8 mouse cellular contexts compared by ENCODE assay signal in genomic region chr4:134263191-134263590, GRCm38 (mm10). TPM values are rescaled to one million over a fixed set of nuclear protein-coding genes. Genes with fewer than 3 reads are reported as not detected.
DNase-seq lines count a peak whose midpoint lies in the region.

No protein-coding gene starts in this region.

- peak; percentile 67 for DNase-seq in gastrocnemius, adult 18-20 months (ENCODE audit: low spot score)
- DNase-seq in gastrocnemius, postnatal 25 days = no peak
- peak; percentile 75 for DNase-seq in retina, postnatal 1 day
- DNase-seq in retina, embryonic 14.5 days (ENCODE audit: low spot score) = no peak
- peak; percentile 74 to 88 for DNase-seq in adrenal gland, postnatal 36 days
- DNase-seq in heart, postnatal 10 days = peak; percentile 65 to 82
- DNase-seq in lung, postnatal 14 days = peak; percentile 83
- DNase-seq in Muller cell, postnatal 12 days (ENCODE audit: inconsistent ontology term) = no peak

- intact Hi-C loops in heart, postnatal 10 days (cut with DNase I) = loop anchor here (5.0 to 10.0 kb wide), 2 partner anchors 124 to 202 kb away; partner anchors contain the start of gene Stmn1

RNA-seq across cellular contexts. Expression of gene Grrp1, which starts 9.3 kb away (rescaled TPM):
- total RNA-seq in gastrocnemius, adult 18-20 months (2021) = 1 to 10 TPM; 2.9 to 3.1 TPM
- total RNA-seq in gastrocnemius, postnatal 25 days (2021) = 1 to 10 TPM; 3.4 TPM
- 10 to 100 TPM in 1 of 2 experiments, 1 to 10 TPM in 1; 6.0 to 11.6 TPM for total RNA-seq in adrenal gland, postnatal 36 days (2021)
- total RNA-seq in heart, postnatal 10 days (2021) = 10 to 100 TPM; 13.5 to 15.2 TPM

RNA-seq across cellular contexts. Expression of gene Gm30191, which starts 16.5 kb away (rescaled TPM):
- not detected for total RNA-seq in gastrocnemius, adult 18-20 months (2021)
- not detected for total RNA-seq in gastrocnemius, postnatal 25 days (2021)
- total RNA-seq in adrenal gland, postnatal 36 days (2021) = not detected
- total RNA-seq in heart, postnatal 10 days (2021) = not detected

RNA-seq across cellular contexts. Expression of gene Zfp593, which starts 17.8 kb away (rescaled TPM):
- 1 to 10 TPM; 4.7 to 5.7 TPM for total RNA-seq in gastrocnemius, adult 18-20 months (2021)
- 1 to 10 TPM; 3.3 to 4.4 TPM for total RNA-seq in gastrocnemius, postnatal 25 days (2021)
- 10 to 100 TPM in 1 of 2 experiments, 1 to 10 TPM in 1; 9.6 to 12.9 TPM for total RNA-seq in adrenal gland, postnatal 36 days (2021)
- 1 to 10 TPM; 3.7 to 4.0 TPM for total RNA-seq in heart, postnatal 10 days (2021)

RNA-seq across cellular contexts. Expression of gene E130218I03Rik, which starts 19.7 kb away (rescaled TPM):
- under 1 TPM; 0.69 to 0.73 TPM for total RNA-seq in gastrocnemius, adult 18-20 months (2021)
- total RNA-seq in gastrocnemius, postnatal 25 days (2021) = not detected
- total RNA-seq in adrenal gland, postnatal 36 days (2021) = not detected
- total RNA-seq in heart, postnatal 10 days (2021) = not detected

RNA-seq across cellular contexts. Expression of gene Pdik1l, which starts 24.5 kb away (rescaled TPM):
- total RNA-seq in gastrocnemius, adult 18-20 months (2021) = 1 to 10 TPM; 3.9 to 5.7 TPM
- 1 to 10 TPM; 2.3 to 3.8 TPM for total RNA-seq in gastrocnemius, postnatal 25 days (2021)
- total RNA-seq in adrenal gland, postnatal 36 days (2021) = 10 to 100 TPM; 18.2 to 19.0 TPM
- 10 to 100 TPM in 1 of 2 experiments, 1 to 10 TPM in 1; 7.5 to 10.3 TPM for total RNA-seq in heart, postnatal 10 days (2021)

Comparison
In these comparisons a context has a peak if more than half of its experiments do, and no peak if none do; other contexts are left out.
1. DNase-seq: peak in gastrocnemius, adult 18-20 months (single experiment), retina, postnatal 1 day (single experiment), adrenal gland, postnatal 36 days (2 of 2), heart, postnatal 10 days (2 of 2) and lung, postnatal 14 days (single experiment); none in gastrocnemius, postnatal 25 days (single experiment), retina, embryonic 14.5 days (single experiment) and Muller cell, postnatal 12 days (single experiment).